Mouse (Mus musculus): ENCODE data around the gene Fcrl5. TPM values are rescaled to one million over a fixed set of nuclear protein-coding genes. Genes with fewer than 3 reads are reported as not detected.

Gene Fcrl5
- polyA plus RNA-seq, 1 experiment = not detected

DNA sequence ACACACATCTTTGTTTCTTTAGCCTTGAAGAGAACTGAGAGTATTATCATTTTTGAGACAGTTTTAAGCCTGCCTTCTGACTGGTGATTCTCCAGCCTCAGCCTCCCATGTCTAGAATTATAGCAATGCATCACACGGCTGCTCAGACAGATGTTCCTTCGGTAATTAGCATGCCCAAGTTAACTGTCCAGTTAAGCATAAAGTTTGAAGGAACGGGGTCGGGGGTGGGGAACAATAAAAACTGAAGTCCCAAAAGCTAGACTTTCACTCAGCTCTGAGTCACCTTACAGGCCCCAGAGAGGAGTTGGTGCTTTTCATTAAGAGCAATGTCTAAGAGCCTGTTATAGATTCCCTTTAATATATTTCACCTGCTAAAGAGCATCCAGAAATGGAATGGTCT is 51.8 kb downstream of the Fcrl5 start:
- no peaks in the 10 kb centered on the region for H3K79me3 ChIP-seq (ENCODE audit: low read depth)
- H3ac ChIP-seq (ENCODE audit: control insufficient read depth, insufficient read length, low read depth) = no peak overlapping the region
- no peaks in the 10 kb centered on the region for H3K79me2 ChIP-seq (ENCODE audit: control insufficient read depth, insufficient read depth)

DNA sequence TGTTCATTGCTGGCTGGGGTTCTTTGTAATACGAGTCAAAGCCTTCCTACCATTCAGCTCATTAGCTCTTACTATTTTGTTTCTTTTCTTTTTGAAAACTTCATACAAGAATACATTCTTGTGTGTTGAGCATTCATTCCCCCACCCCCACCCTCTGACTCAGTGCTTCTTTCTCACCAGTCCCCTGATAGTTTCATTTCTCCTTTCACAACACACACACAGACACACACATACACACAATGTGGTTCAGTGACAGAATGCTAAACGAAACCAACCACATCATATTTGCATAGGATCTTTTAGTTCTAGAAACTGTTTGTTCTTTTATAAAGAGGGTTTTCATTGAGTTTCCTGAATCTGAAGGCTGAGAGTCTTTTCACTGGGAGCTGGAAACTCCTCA is 52.3 kb downstream of the Fcrl5 start:
- no peaks in the 10 kb centered on the region for H3K79me3 ChIP-seq (ENCODE audit: low read depth)
- H3K4me3 ChIP-seq (ENCODE audit: insufficient read depth, poor library complexity, severe bottlenecking) = no peak overlapping the region
- H3ac ChIP-seq (ENCODE audit: control insufficient read depth, insufficient read length, low read depth) = no peak overlapping the region
- TF ChIP-seq MYOD1 (IDR thresholded peaks at IDR 0.05; ENCODE audit: control insufficient read depth, insufficient read length, low read depth) (no peak), FOSL1 (IDR thresholded peaks at IDR 0.05; ENCODE audit: insufficient read depth, low read length, poor library complexity, severe bottlenecking) (no peak), MAX (IDR thresholded peaks at IDR 0.05) (no peak), CTCF (IDR thresholded peaks at IDR 0.05; ENCODE audit: control insufficient read depth, insufficient read depth, insufficient read length) (no peak), MYOG (IDR thresholded peaks at IDR 0.05; ENCODE audit: control insufficient read depth, extremely low read depth, insufficient read length) (no peak), CEBPB (IDR thresholded peaks at IDR 0.05; ENCODE audit: low read depth) (no peak), USF1 (IDR thresholded peaks at IDR 0.05; ENCODE audit: low read depth) (no peak)
- no peaks in the 10 kb centered on the region for H3K27me3 ChIP-seq (ENCODE audit: control insufficient read depth, insufficient read depth, insufficient read length)
- H3K36me3 ChIP-seq (ENCODE audit: control insufficient read depth, insufficient read depth) = no peaks in the 10 kb centered on the region
- no peaks in the 10 kb centered on the region for H3K79me2 ChIP-seq (ENCODE audit: control insufficient read depth, insufficient read depth)

More for the DNA sequence above, 51.8 kb downstream of the Fcrl5 start:
- Histone ChIP-seq H3K36me3 (ENCODE audit: control insufficient read depth, insufficient read depth) (no peaks in the 10 kb centered on the region), H3K27me3 (ENCODE audit: control insufficient read depth, insufficient read depth, insufficient read length) (no peaks in the 10 kb centered on the region), H3K4me3 (ENCODE audit: insufficient read depth, poor library complexity, severe bottlenecking) (no peak overlapping the region)
- TF ChIP-seq MAX (IDR thresholded peaks at IDR 0.05) = no peak

- no peak for TF ChIP-seq MYOD1 (IDR thresholded peaks at IDR 0.05; ENCODE audit: control insufficient read depth, insufficient read length, low read depth)
- no peak for TF ChIP-seq USF1 (IDR thresholded peaks at IDR 0.05; ENCODE audit: low read depth)
- TF ChIP-seq CEBPB (IDR thresholded peaks at IDR 0.05; ENCODE audit: low read depth) = no peak
- no peak for TF ChIP-seq FOSL1 (IDR thresholded peaks at IDR 0.05; ENCODE audit: insufficient read depth, low read length, poor library complexity, severe bottlenecking)
- TF ChIP-seq CTCF (IDR thresholded peaks at IDR 0.05; ENCODE audit: control insufficient read depth, insufficient read depth, insufficient read length) = no peak
- no peak for TF ChIP-seq MYOG (IDR thresholded peaks at IDR 0.05; ENCODE audit: control insufficient read depth, extremely low read depth, insufficient read length)
- TF ChIP-seq MAX (IDR thresholded peaks at IDR 0.05) = no peak
These were observed 62.7 kb downstream of the Fcrl5 start for GRCm38 (mm10) chr3:87498266-87498665.

DNA sequence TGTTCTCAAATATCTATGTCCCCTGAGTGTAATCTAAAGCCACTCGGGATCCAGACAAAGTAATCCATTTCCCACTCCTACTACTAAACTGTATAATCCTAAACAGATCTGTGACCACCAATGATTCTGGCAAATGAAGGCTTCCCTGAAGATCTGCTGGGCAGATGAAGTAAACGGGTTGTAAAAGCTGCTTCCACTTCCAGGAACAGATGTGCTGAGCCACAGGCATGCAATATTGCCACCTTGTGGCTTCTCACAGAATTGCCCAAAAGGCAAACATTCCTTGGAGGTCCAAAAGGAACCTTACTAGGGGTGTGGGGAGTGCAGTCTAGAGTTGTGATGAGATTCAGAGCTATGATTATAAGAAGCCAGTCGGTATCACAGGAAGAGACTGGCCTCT is 63.5 kb downstream of the Fcrl5 start:
- no peaks in the 10 kb centered on the region for H3K79me2 ChIP-seq (ENCODE audit: control insufficient read depth, insufficient read depth)
- TF ChIP-seq CTCF (IDR thresholded peaks at IDR 0.05; ENCODE audit: control insufficient read depth, insufficient read depth, insufficient read length) (peak; percentile 36), MAX (IDR thresholded peaks at IDR 0.05) (no peak), CEBPB (IDR thresholded peaks at IDR 0.05; ENCODE audit: low read depth) (no peak), FOSL1 (IDR thresholded peaks at IDR 0.05; ENCODE audit: insufficient read depth, low read length, poor library complexity, severe bottlenecking) (no peak)
- no peaks in the 10 kb centered on the region for H3K79me3 ChIP-seq (ENCODE audit: low read depth)
- no peak overlapping the region for H3K4me3 ChIP-seq (ENCODE audit: insufficient read depth, poor library complexity, severe bottlenecking)
- H3K27me3 ChIP-seq (ENCODE audit: control insufficient read depth, insufficient read depth, insufficient read length) = peaks cover 35% of the 10 kb centered on the region
- no peaks in the 10 kb centered on the region for H3K36me3 ChIP-seq (ENCODE audit: control insufficient read depth, insufficient read depth)
- no peak overlapping the region for H3ac ChIP-seq (ENCODE audit: control insufficient read depth, insufficient read length, low read depth)

More at GRCm38 (mm10) chr3:87498266-87498665, 62.7 kb downstream of the Fcrl5 start:
- H3K4me3 ChIP-seq (ENCODE audit: insufficient read depth, poor library complexity, severe bottlenecking) = no peak overlapping the region
- H3K27me3 ChIP-seq (ENCODE audit: control insufficient read depth, insufficient read depth, insufficient read length) = peaks cover 35% of the 10 kb centered on the region
- no peaks in the 10 kb centered on the region for H3K79me3 ChIP-seq (ENCODE audit: low read depth)
- no peak overlapping the region for H3ac ChIP-seq (ENCODE audit: control insufficient read depth, insufficient read length, low read depth)
- no peaks in the 10 kb centered on the region for H3K36me3 ChIP-seq (ENCODE audit: control insufficient read depth, insufficient read depth)
- H3K79me2 ChIP-seq (ENCODE audit: control insufficient read depth, insufficient read depth) = no peaks in the 10 kb centered on the region

DNA sequence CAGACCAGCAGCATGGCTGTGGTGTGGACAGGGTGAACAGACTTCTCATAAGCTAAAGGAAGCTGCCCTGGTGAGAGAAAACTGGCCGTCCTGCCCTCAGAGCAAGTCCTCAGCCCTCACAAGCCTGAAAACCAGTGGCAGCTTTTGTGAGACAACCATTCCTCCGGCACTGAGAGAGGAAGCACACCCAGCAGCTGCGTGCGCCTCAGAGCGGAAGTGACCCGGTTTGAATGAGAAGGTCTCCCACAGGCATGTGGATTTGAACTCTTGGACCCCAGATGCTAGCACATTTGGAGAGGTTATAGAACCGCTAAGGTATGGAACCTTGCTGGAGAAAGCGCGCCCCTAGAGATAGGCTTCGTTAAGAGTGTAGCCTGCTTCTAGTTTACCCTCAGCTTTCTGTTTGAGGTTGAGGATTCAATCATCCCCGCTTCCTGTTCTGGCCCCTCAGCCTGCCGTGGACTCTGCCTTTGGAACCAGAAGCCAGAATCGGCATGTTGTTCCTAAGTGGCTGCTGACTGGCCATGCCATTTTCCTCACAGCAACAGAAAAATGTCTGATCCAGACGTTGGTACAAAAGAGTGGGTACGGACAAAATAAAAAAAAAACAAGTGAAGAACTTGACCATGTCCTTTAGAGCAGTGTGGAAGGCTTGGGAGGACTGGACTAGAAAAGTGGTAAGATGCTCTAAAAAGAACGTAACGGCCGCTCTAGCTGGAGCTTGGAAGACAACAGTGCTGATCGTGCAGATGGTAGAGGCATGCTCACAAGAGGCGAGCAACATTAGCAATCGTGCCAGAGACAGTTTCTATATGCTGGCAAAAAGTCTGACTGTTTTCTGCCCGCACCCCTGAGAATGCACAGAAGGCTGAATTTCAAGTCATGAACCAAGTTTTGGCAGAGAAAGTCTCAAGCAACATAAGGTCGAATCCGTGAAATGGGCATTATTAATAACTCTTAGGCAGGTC is 64.8 kb downstream of the Fcrl5 start:
- Histone ChIP-seq H3K36me3 (ENCODE audit: control insufficient read depth, insufficient read depth) (no peaks in the 10 kb centered on the region), H3K27me3 (ENCODE audit: control insufficient read depth, insufficient read depth, insufficient read length) (peaks cover 35% of the 10 kb centered on the region)

GRCm38 (mm10) chr3:87501151-87501550 is 65.6 kb downstream of the Fcrl5 start:
- Histone ChIP-seq H3K79me3 (ENCODE audit: low read depth) (no peaks in the 10 kb centered on the region), H3ac (ENCODE audit: control insufficient read depth, insufficient read length, low read depth) (no peak overlapping the region), H3K36me3 (ENCODE audit: control insufficient read depth, insufficient read depth) (no peaks in the 10 kb centered on the region), H3K4me3 (ENCODE audit: insufficient read depth, poor library complexity, severe bottlenecking) (no peak overlapping the region), H3K79me2 (ENCODE audit: control insufficient read depth, insufficient read depth) (no peaks in the 10 kb centered on the region), H3K27me3 (ENCODE audit: control insufficient read depth, insufficient read depth, insufficient read length) (peaks cover 35% of the 10 kb centered on the region)
- TF ChIP-seq MYOG (IDR thresholded peaks at IDR 0.05; ENCODE audit: control insufficient read depth, extremely low read depth, insufficient read length) = no peak
- TF ChIP-seq MYOD1 (IDR thresholded peaks at IDR 0.05; ENCODE audit: control insufficient read depth, insufficient read length, low read depth) = no peak

More for the DNA sequence above, 64.8 kb downstream of the Fcrl5 start:
- H3ac ChIP-seq (ENCODE audit: control insufficient read depth, insufficient read length, low read depth) = no peak overlapping the region
- no peaks in the 10 kb centered on the region for H3K79me3 ChIP-seq (ENCODE audit: low read depth)
- H3K79me2 ChIP-seq (ENCODE audit: control insufficient read depth, insufficient read depth) = no peaks in the 10 kb centered on the region
- H3K4me3 ChIP-seq (ENCODE audit: insufficient read depth, poor library complexity, severe bottlenecking) = no peak overlapping the region
- no peak for TF ChIP-seq USF1 (IDR thresholded peaks at IDR 0.05; ENCODE audit: low read depth)

Data from C2C12 (cell line).